Mouse (Mus musculus): ENCODE data around the gene Gkap1.

DNA sequence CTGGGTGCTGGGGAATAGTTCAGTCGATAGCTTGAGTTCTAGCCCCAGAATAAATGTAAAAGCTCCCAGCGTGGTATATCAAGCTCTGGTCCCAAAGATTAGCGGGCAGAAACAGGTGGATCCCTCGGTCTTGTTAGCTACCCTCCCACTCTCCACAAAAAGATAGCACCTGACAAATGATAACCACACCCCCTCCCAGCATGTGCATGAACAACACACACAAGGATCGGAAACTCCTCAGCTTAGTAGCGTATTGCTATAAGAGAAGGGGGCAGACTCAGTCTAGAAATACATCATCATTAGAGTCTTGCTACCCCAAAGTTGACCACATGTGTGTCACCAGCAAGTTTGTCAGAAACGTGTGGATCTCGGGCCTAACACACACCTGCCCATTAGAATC is at the start of gene Gkap1:
- TF ChIP-seq POLR2A (IDR thresholded peaks at IDR 0.05; ENCODE audit: borderline replicate concordance, control insufficient read depth, low read depth, low read length) (no peak), CTCF (IDR thresholded peaks at IDR 0.05; ENCODE audit: control insufficient read depth, insufficient read depth, low read length) (no peak)

All from bone marrow, adult 2 months (tissue).